Mouse (Mus musculus): ENCODE measurements around the gene Rtf1. TPM values are rescaled to one million over a fixed set of nuclear protein-coding genes. Genes with fewer than 3 reads are reported as not detected.
"Not testable (repeated sequence)": the region's sequence is repeated elsewhere in the genome, so short reads cannot be mapped to it uniquely, and the experiment has no call there.

Rtf1 gene
- 10 to 100 TPM; 18.4 to 22.0 TPM for total RNA-seq (2021)
- long read RNA-seq, experiment 1, full-length matches to known transcripts = 1 of 17 reads
- long read RNA-seq, experiment 1, partial matches to known transcripts = 5 of 17 reads
- long read RNA-seq, experiment 1, other reads (novel, unspliced or antisense) = 11 of 17 reads
- long read RNA-seq, experiment 2, partial matches to known transcripts = 4 of 11 reads
- long read RNA-seq, experiment 2, other reads (novel, unspliced or antisense) = 7 of 11 reads

GRCm38 (mm10) chr2:119674525-119675214, at the start of gene Rtf1:
Rtf1 (plus strand) TSS chr2:119675068.
- peak; percentile 92 for DNase-seq

GRCm38 (mm10) chr2:119636781-119637180, 38.1 kb upstream of the Rtf1 start:
- no peak for DNase-seq

GRCm38 (mm10) chr2:119641214-119641912, 33.5 kb upstream of the Rtf1 start:
- DNase-seq = no peak

- DNase-seq = no peak
Observed at GRCm38 (mm10) chr2:119644254-119644653, 30.6 kb upstream of the Rtf1 start.

- DNase-seq = peak; percentile 58
Observed at GRCm38 (mm10) chr2:119662220-119663182, 12.4 kb upstream of the Rtf1 start, which contains the start of gene Ndufaf1. Ndufaf1 (minus strand) TSS chr2:119662827.

GRCm38 (mm10) chr2:119665744-119666143, 9.1 kb upstream of the Rtf1 start:
- not testable (repeated sequence) for DNase-seq

GRCm38 (mm10) chr2:119669010-119669409, 5.9 kb upstream of the Rtf1 start:
- DNase-seq = no peak

- no peak for DNase-seq
Observed at GRCm38 (mm10) chr2:119675215-119675784, 432 bp downstream of the Rtf1 start.

GRCm38 (mm10) chr2:119675831-119676230, 963 bp downstream of the Rtf1 start:
- DNase-seq = no peak

GRCm38 (mm10) chr2:119683706-119684105, 8.8 kb downstream of the Rtf1 start:
- no peak for DNase-seq

GRCm38 (mm10) chr2:119692003-119692701, 17.3 kb downstream of the Rtf1 start:
- no peak for DNase-seq

- DNase-seq = no peak
Observed at GRCm38 (mm10) chr2:119694826-119695225, 20.0 kb downstream of the Rtf1 start.

GRCm38 (mm10) chr2:119696111-119696510, 21.2 kb downstream of the Rtf1 start:
- DNase-seq = no peak

- no peak for DNase-seq
Observed at GRCm38 (mm10) chr2:119698472-119698871, 23.6 kb downstream of the Rtf1 start.

- DNase-seq = no peak
Observed at GRCm38 (mm10) chr2:119699962-119700361, 25.1 kb downstream of the Rtf1 start.

GRCm38 (mm10) chr2:119703171-119703570, 28.3 kb downstream of the Rtf1 start:
- DNase-seq = no peak

GRCm38 (mm10) chr2:119707676-119708075, 32.8 kb downstream of the Rtf1 start:
- DNase-seq = no peak

GRCm38 (mm10) chr2:119710011-119710410, 35.1 kb downstream of the Rtf1 start:
- DNase-seq = no peak

- not testable (repeated sequence) for DNase-seq
Observed at GRCm38 (mm10) chr2:119715868-119716267, 41.0 kb downstream of the Rtf1 start.

GRCm38 (mm10) chr2:119721070-119721469, 46.2 kb downstream of the Rtf1 start:
- no peak for DNase-seq
